Mouse (Mus musculus) myocyte (in vitro differentiated cells): ENCODE measurements at regions not wholly inside any gene's neighbourhood (a gene's known extent, or its start where the extent isn't known, plus 50 kb on each side); places are given as distances from the start of the nearest gene placed in this dataset.

Experiments
- E2F4 ChIP-seq: IDR thresholded peaks from one replicate; pipeline ENCODE4 v1.6.1; 2011; ENCODE audit warnings: mild to moderate bottlenecking, control low read depth, moderate library complexity; ENCODE audit not compliant: insufficient read depth
- MAX ChIP-seq: IDR thresholded peaks from one replicate; pipeline ENCODE4 v1.6.1; 2011; ENCODE audit warnings: low read depth, mild to moderate bottlenecking, control low read depth
- MYOD1 ChIP-seq, 3 experiments: IDR thresholded peaks; one replicate each; pipeline ENCODE4 v1.6.1; 2011; ENCODE audit warnings: control low read depth in 2 of 3, low read depth in 2 of 3, mild to moderate bottlenecking in 2 of 3, moderate library complexity in 1 of 3; ENCODE audit not compliant: insufficient read length in 2 of 3, control insufficient read depth in 1 of 3
- MYOG ChIP-seq, 3 experiments: IDR thresholded peaks; one replicate each; pipeline ENCODE4 v1.6.1; 2011; ENCODE audit warnings: control low read depth in 2 of 3, low read depth in 2 of 3, mild to moderate bottlenecking in 2 of 3; ENCODE audit not compliant: insufficient read length in 2 of 3, control insufficient read depth in 1 of 3, insufficient read depth in 1 of 3
- POLR2A ChIP-seq: IDR thresholded peaks from one replicate; pipeline ENCODE4 v1.6.1; 2011; ENCODE audit warnings: low read depth, mild to moderate bottlenecking, control low read depth, moderate library complexity; ENCODE audit not compliant: insufficient read length
- POLR2AphosphoS2 ChIP-seq: IDR thresholded peaks from one replicate; pipeline ENCODE4 v1.6.1; 2011; ENCODE audit warnings: low read depth, control low read depth; ENCODE audit not compliant: insufficient read length
- SRF ChIP-seq: IDR thresholded peaks from one replicate; pipeline ENCODE4 v1.6.1; 2011; ENCODE audit warnings: low read depth; ENCODE audit not compliant: control insufficient read depth, insufficient read length
- TCF12 ChIP-seq: IDR thresholded peaks from one replicate; pipeline ENCODE4 v1.6.1; 2011; ENCODE audit warnings: mild to moderate bottlenecking, control low read depth; ENCODE audit not compliant: poor library complexity, insufficient read depth, severe bottlenecking
- USF1 ChIP-seq: IDR thresholded peaks from one replicate; pipeline ENCODE4 v1.6.1; 2011; ENCODE audit warnings: low read depth, mild to moderate bottlenecking, control low read depth, moderate library complexity

DNA sequence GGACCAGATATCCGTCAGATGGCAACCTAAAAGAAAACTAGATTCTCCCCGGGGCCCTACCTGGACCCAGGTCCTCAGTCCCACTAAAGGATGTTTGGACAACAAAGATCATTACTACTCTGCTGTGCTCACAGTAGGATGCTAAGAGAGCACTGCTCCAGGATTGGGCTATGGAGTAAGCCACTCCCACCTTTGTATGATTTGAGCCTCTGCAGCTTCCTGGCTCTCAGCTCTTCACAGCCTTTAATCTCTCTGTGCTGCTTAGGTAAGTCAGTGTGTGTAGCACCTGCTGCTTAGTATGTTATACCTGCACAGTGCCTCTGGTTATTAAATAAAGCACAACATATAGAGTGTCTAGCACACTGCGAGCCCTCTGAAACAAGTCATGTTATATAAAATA, 82.6 kb upstream of the 1110032F04Rik start:
- TF ChIP-seq POLR2A (no peak), USF1 (no peak), MAX (no peak), TCF12 (no peak), MYOG (IDR thresholded peaks at IDR 0.05; ENCODE audit: control insufficient read depth in 1 of 3, insufficient read depth in 1 of 3, insufficient read length in 2 of 3, low read depth in 2 of 3) (no peak), E2F4 (no peak), POLR2AphosphoS2 (no peak), SRF (no peak), MYOD1 (IDR thresholded peaks at IDR 0.05; ENCODE audit: control insufficient read depth in 1 of 3, insufficient read length in 2 of 3, low read depth in 2 of 3) (no peak)
